Mouse (Mus musculus): ENCODE measurements around the gene Trpc3.
"Not testable (repeated sequence)": the region's sequence is repeated elsewhere in the genome, so short reads cannot be mapped to it uniquely, and the experiment has no call there.

Gene Trpc3

DNA sequence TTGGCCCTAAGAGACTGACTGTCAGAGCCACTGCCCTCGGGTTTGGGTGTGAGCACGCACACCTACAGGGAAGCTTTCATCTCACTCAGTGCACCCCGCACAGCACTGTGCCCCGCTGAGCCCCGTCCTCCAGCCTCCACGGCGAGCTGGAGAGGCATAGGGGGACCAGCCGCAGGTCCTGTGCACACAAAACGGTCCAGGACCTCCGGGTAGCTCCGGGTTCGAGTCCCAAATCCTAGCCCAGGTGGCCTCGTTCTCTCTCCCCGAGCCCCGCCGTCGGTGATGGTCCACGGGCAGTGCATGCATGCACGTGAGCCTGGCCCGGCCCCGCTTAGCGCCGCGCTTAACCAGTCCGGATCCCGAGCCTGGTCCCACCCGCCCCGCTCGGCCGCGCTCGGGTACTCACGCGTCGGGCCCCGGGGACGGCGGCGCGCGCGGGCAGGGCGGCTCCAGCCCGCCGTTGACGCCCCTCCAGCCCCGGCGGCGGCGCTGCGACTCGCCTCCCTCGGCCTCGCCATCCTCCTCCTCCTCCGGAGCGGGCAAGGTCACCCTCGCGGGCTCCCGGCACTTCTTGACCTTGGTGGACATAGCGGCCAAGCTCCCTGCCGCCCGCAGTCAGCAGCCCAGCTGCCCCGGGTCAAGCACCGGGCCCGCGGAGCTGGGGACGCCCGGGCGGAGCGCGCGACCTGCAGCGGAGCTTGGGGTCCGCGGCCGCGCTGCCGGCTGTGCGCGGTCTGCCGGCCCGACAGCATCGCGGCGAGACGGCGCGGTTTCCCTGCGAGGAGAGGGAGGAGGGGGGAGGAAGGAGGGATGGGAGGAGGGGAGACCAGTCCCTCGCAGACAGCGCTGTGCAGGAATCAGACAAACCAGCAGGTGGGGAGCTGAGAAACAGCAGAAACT is at the start of gene Trpc3:
Gene Trpc3 (minus strand): TSS at position 776 of the 900 bp plus-strand sequence.
- no peak for DNase-seq (ENCODE audit: low spot score)

DNA sequence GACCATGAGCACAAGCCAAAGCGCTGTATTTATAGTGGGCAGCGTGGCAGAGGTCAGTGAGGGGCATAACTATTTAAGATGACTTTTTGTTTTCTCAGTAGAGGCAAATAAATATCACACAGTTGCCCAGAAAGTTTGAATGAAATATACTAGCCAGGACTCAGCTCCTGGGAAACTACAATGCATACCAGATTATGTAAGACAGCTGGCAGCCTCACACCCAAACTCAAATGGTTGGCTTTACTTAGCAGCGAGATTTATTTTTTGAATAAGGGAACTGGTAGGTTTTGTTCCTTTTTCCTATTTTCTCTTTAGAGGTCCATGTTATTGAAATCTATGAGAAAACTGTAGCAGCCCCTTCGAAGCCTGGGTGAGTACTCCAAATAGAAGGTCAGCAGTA is 48.1 kb upstream of the Trpc3 start:
- no peak for DNase-seq (ENCODE audit: low spot score)

GRCm38 (mm10) chr3:36733075-36733474 is 43.1 kb upstream of the Trpc3 start:
- no peak for DNase-seq (ENCODE audit: low spot score)

- no peak for DNase-seq (ENCODE audit: low spot score)
Measured at GRCm38 (mm10) chr3:36726545-36726944, 36.6 kb upstream of the Trpc3 start.

- DNase-seq (ENCODE audit: low spot score), result no peak
Measured at GRCm38 (mm10) chr3:36721850-36722249, 31.9 kb upstream of the Trpc3 start.

DNA sequence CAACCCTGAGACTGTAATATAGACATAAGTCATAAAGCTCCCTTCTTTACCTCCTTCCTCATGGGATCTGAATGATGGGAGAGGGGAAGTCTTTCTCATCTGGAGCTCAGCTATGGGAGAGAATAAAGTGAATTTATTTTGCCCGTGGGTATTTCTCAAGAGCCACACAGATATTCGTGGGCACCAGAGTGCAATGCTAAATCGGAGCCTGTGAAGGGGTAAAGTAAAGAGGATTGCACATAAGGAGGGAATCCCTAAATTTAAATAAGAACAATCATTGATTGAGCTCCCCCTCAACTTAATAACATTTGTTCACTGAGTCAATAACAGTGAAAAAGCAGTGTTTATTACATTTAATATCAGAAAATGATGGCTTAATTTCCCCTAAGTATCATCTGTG is 19.6 kb upstream of the Trpc3 start:
- no peak for DNase-seq (ENCODE audit: low spot score)

DNA sequence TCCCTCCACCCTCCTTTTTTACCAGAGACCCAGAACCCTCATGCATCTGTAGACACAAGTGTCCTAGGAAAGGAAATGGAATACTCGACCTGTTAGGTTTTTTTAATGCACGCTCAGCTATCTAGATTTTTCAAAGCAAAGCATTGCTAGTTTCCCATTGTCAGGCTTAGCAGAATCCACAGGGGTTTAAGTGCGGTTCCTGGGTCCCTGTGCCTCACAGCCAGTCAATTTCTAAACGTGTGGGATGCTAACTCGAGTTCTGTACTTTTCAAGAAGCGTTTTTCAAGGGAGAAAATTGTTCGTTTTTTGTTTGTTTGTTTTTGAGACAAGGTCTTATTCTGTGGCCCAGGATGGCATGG is 304 bp upstream of the Trpc3 start:
- no peak for DNase-seq (ENCODE audit: low spot score)

DNA sequence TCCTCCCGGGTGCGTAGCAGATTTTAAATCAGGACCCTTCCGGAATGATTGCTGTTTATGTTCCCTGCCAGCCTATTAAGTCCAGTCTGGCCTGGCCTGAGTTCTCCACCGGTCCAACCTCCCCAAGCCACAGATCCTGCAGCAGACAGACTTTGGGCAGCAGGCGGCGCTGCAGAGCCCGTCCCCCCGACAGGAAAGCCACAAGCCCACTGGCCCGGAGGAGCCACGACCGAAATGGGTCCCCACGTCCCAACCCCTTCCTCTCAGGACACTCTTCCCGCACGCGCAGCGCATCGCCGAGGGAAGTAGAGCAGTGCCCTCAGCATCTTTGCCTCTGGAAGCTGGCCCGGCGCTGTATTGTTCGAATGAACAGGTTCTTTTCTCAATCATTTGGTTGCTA is 1.1 kb downstream of the Trpc3 start:
- peak; percentile 55 for DNase-seq (ENCODE audit: low spot score)

GRCm38 (mm10) chr3:36675822-36676221 is 14.1 kb downstream of the Trpc3 start:
- DNase-seq (ENCODE audit: low spot score), result no peak

GRCm38 (mm10) chr3:36667814-36668213 is 22.2 kb downstream of the Trpc3 start:
- no peak for DNase-seq (ENCODE audit: low spot score)

DNA sequence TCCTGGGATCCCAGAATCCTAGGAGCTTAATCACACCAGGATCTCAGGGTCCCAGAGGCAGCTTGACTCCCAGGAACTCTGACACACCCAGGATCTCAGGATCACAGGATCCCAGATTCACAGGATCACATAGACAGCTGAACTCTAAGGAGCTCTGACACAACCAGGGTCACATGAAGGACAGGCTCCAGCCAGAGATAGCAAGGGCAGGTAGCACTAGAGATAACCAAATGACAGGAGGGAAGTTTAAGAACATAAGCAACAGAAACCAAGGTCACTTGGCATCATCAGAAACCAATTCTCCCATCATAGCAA is 44.8 kb downstream of the Trpc3 start:
- DNase-seq (ENCODE audit: low spot score), result not testable (repeated sequence)

- no peak for DNase-seq (ENCODE audit: low spot score)
Measured at GRCm38 (mm10) chr3:36644554-36645244, 45.3 kb downstream of the Trpc3 start.

DNA sequence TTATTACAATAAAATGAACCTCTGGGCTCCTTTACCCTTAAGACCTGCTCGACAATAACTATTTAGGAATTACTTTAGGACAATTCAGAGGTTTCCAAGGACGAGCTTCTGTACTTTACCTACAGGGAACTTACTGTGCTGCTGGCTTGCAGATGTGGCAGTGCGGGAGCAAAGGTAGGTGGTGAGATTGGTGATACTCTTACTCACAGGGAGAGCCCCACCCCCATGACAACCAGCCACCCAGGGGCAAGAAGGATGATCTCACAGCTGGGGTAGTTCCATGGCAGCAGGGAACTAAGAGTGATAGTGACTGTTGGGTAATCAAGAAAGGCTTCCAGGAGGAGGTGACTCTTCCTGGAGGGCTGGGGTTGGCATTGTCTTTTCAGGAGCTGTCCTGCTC is 46.6 kb downstream of the Trpc3 start:
- no peak for DNase-seq (ENCODE audit: low spot score)

DNA sequence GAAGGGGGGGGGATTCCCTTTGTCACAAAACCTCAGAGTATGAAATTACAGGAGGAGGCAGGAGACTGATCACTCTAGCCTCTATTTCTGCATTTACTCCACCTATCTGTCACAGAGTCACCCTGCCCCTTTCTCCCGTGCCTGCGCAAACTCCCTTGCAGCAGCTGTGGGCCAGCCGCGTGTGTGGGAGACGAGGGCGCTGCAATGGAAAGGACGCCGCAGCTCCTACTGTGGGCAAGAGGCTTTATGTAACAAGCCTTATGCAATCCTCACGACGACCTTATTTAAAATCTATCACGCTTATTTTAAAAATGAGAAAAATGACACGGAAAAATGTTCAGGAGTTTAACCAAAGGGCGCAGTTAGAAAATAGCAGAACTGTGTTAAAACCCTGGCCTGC is 47.2 kb downstream of the Trpc3 start:
- DNase-seq (ENCODE audit: low spot score), result no peak

GRCm38 (mm10) chr3:36640787-36641186 is 49.2 kb downstream of the Trpc3 start:
- DNase-seq (ENCODE audit: low spot score), result no peak

DNA sequence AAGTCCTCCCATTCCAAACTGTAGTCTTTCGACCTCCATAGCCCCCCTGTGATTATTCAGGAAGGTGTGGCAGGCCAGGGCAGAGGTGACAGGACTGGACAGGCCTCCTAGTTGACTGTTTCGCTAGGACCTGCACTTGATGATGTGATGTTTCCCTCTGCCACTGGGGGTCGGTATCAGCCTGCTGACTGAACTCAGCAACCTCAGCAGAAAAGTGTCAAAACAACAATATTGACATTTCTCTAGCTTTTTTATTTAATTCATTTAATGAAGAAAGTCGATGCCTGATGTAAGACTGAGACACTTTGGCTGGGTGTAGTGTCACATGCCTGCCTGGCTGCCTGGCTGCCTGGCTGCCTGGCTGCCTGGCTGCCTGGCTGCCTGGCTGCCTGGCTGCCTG is 54.5 kb downstream of the Trpc3 start:
- peak; percentile 16 for DNase-seq (ENCODE audit: low spot score)

GRCm38 (mm10) chr3:36626803-36627202 is 63.2 kb downstream of the Trpc3 start:
- no peak for DNase-seq (ENCODE audit: low spot score)

DNA sequence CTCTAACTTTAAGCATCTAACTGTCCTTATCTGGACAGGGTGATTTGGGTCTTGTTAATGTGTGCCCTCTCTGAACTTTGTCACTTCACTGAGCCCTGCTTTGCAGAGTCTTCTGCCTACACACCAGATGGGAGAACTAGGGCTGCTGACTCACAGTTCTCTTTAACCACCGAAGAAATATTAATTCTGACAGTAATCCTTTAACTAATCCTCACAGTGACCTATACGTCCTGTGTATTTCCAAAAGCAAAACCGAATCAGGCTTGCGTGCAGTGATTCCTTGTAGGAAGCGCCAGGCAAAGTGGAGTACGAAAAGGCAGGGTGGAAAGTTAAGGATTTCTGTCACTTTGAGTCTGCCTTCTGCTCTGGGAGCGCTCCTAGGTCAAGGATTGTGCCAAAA is 71.8 kb downstream of the Trpc3 start:
- DNase-seq (ENCODE audit: low spot score), result no peak

DNA sequence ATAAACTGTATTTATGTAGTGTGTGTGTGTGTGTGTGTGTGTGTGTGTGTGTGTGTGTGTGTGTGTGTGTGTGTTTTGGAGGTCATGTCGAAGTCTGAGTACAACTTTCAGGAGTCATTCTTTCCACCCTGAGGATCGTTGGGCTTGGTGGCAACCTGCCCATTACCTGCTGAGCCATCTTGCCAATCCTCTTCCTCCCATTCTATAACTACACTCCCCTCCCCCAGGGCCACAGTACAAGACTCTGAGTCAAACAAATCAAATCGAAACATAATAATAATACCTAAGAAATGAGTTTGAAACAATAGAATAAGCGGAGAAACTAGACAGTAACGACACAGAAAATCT is 76.1 kb downstream of the Trpc3 start:
- DNase-seq (ENCODE audit: low spot score), result no peak

DNA sequence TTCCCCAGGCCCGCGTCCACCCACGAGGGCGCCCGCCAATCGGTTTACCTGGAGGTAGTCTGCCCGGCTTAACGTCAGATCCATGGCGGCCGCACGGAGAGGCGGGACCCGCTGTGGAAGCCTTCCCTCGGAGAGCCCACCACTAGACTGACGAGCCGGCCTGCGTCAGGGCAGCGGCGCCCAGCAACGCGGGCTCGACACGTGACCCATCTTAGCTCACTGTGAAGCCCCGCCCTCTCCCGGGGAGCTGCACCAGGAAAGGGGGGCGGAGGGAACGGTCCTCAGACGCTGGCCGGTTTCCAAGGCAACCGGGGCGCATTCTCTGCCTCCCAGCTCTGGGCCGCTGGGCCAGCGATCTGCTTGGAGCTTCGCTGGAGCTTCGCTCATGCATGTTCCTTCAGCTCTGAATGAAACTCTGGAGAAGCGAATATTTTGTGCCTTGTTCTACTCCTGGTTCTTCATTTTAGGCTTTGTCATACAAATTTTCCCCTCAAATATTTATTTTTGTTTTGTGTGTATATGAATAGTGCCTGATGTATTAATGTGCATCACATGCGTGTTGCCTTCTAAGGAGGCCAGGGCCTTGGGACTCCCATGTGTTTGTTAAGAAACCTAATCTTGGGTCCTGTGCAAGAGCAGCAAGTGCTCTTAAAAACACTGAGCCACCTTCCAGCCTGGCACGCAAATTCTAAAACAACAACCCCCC is 76.6 kb downstream of the Trpc3 start, which contains the start of gene Bbs7:
Gene Bbs7 (minus strand): TSS at position 276 of the 706 bp plus-strand sequence.
- DNase-seq (ENCODE audit: low spot score), result peak; percentile 89

DNA sequence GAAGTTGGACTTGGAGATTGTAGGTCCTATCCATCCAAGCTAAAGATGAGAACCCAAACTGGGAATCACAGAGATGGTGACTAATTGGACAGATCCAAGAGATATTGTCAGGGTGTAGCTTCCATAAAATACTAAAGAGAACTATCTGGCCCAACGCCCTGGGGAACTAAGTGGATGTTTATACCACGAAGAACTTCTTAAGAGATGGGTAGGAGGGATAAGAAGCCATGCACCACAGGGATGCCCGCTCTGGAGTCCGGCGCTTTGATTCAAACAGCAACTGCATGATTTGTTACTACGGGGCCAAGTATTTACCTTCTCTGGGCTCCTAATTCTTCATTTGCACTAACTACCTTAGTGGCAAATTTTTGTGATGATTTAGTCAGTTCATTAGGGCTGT is 77.3 kb downstream of the Trpc3 start:
- no peak for DNase-seq (ENCODE audit: low spot score)

DNA sequence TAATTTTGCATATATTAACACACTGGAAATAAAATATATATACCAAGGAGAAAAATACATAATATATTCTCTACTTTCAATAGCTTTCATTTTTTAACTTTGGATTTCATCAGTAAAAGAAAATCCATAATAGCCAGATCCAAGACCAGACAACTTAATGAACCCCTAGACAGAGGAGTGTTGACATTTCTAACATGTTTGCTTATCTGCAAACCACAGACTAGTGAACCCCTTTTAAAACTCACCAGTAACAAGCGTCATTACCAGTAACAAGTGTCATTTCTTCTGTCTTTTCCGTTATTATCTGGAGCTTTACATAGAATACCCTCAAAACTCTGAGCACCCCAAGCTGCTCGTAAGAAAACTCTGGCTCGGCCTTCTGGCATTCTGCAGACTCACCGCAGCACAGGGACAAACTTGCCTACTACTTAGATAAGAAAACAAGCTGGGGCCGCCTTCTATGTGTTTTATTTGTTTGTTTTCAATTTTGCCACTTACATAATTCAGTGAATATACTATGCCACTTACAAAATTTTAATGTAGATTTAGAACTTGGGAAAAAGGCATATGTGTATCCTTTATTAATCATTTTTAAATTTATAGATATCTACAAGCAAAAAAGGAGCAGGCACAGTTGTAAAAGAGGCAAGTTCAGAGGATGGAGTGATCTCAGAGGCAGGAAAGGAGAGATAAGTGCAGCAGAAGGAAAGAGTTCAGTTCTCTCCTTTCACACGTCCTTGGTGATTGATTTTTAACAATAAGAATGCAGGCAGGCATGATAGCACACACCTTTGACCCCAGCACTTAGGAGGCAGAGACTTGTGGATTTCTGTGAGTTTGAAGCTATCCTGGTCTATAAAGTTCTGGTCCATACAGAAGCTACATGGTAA is 83.8 kb downstream of the Trpc3 start:
- no peak for DNase-seq (ENCODE audit: low spot score)
